Mouse (Mus musculus) olfactory bulb, adult 2 months (tissue): ENCODE results near the gene Hnrnpll. TPM values are rescaled to one million over a fixed set of nuclear protein-coding genes. Genes with fewer than 3 reads are reported as not detected.

Source experiments
- H3K27ac ChIP-seq: fragments of 200-500 bp; 2 replicates; pipeline ENCODE4 v1.5.1; 2012; ENCODE audit warnings: low read depth, low read length; ENCODE audit not compliant: insufficient read depth
- H3K4me1 ChIP-seq: fragments of 200-500 bp; 2 replicates; pipeline ENCODE4 v1.6.1; 2012; ENCODE audit warnings: low read length; ENCODE audit not compliant: control insufficient read depth, insufficient read depth
- H3K4me3 ChIP-seq: fragments of 200-500 bp; 2 replicates; pipeline ENCODE4 v1.5.1; 2012; ENCODE audit warnings: mild to moderate bottlenecking, low read depth, low read length, moderate library complexity; ENCODE audit not compliant: insufficient read depth
- CTCF ChIP-seq: fragments of 200-500 bp; IDR thresholded peaks from 2 replicates; pipeline ENCODE4 v1.5.1; 2012; ENCODE audit warnings: low read depth, mild to moderate bottlenecking, low read length, moderate library complexity; ENCODE audit not compliant: insufficient read depth
- POLR2A ChIP-seq: fragments of 200-500 bp; IDR thresholded peaks from 2 replicates; pipeline ENCODE4 v1.6.1; 2012; ENCODE audit warnings: mild to moderate bottlenecking, low read depth, low read length, moderate library complexity; ENCODE audit not compliant: insufficient read depth
- WGBS: fragments of 180-500 bp; shearing (Covaris S2); methylation state at CpG from one replicate; pipeline ENCODE4 v1.1.7; 2018; 5-methylcytosine and 5-hydroxymethylcytosine counted together
- polyA plus RNA-seq: library from polyadenylated mRNA; stranded (reverse); fragments of >200 nt; gene quantifications from 2 replicates; pipeline ENCODE4 v1.2.4, GENCODE M21; 2012; ENCODE audit warnings: low replicate concordance; ENCODE audit not compliant: missing spikeins, insufficient read depth, insufficient read length

Gene Hnrnpll
- polyA plus RNA-seq, 1 experiment, result not detected

DNA sequence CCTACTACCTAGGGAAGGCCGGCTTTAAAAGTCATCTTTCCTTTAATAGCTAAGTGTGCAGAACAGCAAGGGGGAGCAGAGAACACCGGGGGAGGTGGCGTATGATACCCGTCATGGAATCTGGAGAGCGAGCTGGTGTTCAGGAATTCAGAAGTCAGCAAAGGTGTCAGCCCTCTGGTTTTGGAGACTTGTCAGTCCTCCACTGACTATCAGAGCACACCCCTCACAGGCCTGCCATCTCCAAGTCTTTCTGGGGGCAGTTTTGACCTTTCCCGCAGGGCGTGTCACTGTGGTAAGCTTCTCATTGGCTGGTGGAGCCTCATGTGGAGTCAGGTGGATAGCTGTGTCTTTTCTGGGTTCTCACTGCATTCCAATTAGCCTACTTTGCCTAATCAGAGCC, 72.0 kb downstream of the Hnrnpll start:
- TF ChIP-seq CTCF, result no peak
- TF ChIP-seq POLR2A, result no peak
- H3K4me3 ChIP-seq, result no peak overlapping the region
- WGBS, result 90% methylated on average over 7 of the region's 7 CpGs
- H3K27ac ChIP-seq, result no peak overlapping the region
- H3K4me1 ChIP-seq, result no peaks in the 10 kb centered on the region; the same call in 1 of the 2 replicates

DNA sequence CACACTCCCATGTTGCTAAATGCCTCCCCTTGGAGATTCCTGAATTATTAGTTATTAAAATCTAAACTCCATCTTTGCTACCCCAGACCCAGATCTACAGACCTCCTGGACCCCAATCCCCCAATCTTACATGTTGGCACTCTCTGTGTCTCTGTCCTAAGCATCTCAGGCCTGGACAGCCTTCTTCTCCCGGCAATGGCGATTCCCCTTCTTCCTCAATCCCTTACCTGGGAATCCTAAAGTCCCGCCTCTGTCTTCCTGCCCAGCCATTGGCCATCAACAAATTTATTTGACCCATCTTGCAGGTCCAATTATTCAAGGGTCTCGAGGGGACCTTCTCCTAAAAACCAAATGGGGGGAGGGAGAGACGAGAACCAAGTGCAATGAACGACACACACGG, 77.7 kb downstream of the Hnrnpll start:
- TF ChIP-seq CTCF (no peak), POLR2A (no peak)
- 96% methylated on average over 7 of the region's 7 CpGs for WGBS
- H3K4me1 ChIP-seq, result no peaks in the 10 kb centered on the region
- H3K4me3 ChIP-seq, result no peak overlapping the region
- no peak overlapping the region for H3K27ac ChIP-seq

- 85% methylated on average over 8 of the region's 8 CpGs for WGBS
- Histone ChIP-seq H3K4me3 (no peak overlapping the region), H3K4me1 (no peaks in the 10 kb centered on the region), H3K27ac (no peak overlapping the region)
- TF ChIP-seq CTCF (no peak), POLR2A (no peak)
These were observed 79.1 kb downstream of the Hnrnpll start for GRCm38 (mm10) chr17:79982955-79983529.

- TF ChIP-seq CTCF, result no peak
- Histone ChIP-seq H3K4me1 (no peaks in the 10 kb centered on the region), H3K27ac (no peak overlapping the region), H3K4me3 (no peak overlapping the region)
- WGBS, result 71% methylated on average over 7 of the region's 7 CpGs
These were observed 79.6 kb downstream of the Hnrnpll start for GRCm38 (mm10) chr17:79982548-79982947.

DNA sequence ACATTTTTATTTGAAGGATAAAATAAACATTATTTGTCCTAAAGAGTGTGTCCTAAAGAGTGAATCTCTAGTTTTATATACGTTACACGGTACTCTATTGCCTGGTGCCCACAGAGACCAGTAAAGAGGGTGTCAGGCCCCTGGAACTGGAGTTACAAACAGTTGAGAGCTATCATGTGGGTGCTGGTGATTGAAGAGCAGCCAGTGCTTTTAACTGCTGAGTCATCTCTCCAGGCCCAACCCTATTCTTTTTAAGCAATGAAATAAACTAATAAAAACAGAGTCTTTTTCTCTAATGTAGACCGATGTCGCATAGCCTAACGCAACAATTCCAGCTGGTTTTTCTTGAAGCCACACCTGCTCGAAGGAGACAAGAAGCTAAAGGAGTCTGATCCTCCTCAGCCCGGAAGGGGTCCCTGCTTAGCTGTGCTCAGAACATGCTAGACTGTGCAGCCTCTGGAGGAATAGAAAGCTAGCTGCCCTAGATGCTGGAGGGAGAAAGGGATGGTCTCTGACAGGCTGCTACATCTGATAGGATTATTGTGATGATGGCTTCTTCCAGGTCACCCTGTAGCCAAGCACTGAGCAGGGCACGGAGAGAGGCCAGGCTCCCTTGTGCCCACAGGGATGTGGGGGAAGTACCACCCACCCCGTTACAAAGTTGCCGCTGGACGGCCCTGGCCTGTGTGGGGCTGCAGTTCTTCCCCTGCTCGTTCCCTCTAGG, 80.2 kb downstream of the Hnrnpll start:
- Histone ChIP-seq H3K4me3 (no peak overlapping the region), H3K4me1 (no peaks in the 10 kb centered on the region), H3K27ac (no peak overlapping the region)
- WGBS, result 50% methylated on average over 12 of the region's 12 CpGs
- TF ChIP-seq POLR2A (no peak), CTCF (no peak)

- H3K27ac ChIP-seq, result no peak overlapping the region
- no peak overlapping the region for H3K4me3 ChIP-seq
- TF ChIP-seq POLR2A (no peak), CTCF (no peak)
- 85% methylated on average over 6 of the region's 6 CpGs for WGBS
- no peaks in the 10 kb centered on the region for H3K4me1 ChIP-seq
These were observed 80.8 kb downstream of the Hnrnpll start for GRCm38 (mm10) chr17:79981348-79981747.

GRCm38 (mm10) chr17:79980421-79981120, 81.6 kb downstream of the Hnrnpll start:
- WGBS, result 81% methylated on average over 10 of the region's 10 CpGs
- Histone ChIP-seq H3K4me1 (no peaks in the 10 kb centered on the region), H3K27ac (no peak overlapping the region), H3K4me3 (no peak overlapping the region)
- TF ChIP-seq CTCF, result no peak
- no peak for TF ChIP-seq POLR2A

Other genes starting within 250 kb of the Hnrnpll start
- gene Atl2, start 166.2 kb downstream of the Hnrnpll start, polyA plus RNA-seq, result 420 TPM in 1 of 2 replicates, not detected in the other
- not detected in 2 replicates for gene Galm, start 65.1 kb upstream of the Hnrnpll start, polyA plus RNA-seq
- not detected in 2 replicates for gene Srsf7, start 145.0 kb upstream of the Hnrnpll start, polyA plus RNA-seq
- gene Ttc39d, start 145.1 kb upstream of the Hnrnpll start, polyA plus RNA-seq, result not detected in 2 replicates
- not detected in 2 replicates for gene Gemin6, start 162.1 kb upstream of the Hnrnpll start, polyA plus RNA-seq
- not detected in 2 replicates for gene Morn2, start 227.9 kb upstream of the Hnrnpll start, polyA plus RNA-seq
- not detected in 2 replicates for gene Dhx57, start 228.1 kb upstream of the Hnrnpll start, polyA plus RNA-seq
- gene Arhgef33, start 245.1 kb upstream of the Hnrnpll start, polyA plus RNA-seq, result not detected in 2 replicates